Mouse (Mus musculus): ENCODE measurements around the gene Gm11099. TPM values are rescaled to one million over a fixed set of nuclear protein-coding genes. Genes with fewer than 3 reads are reported as not detected.

Gm11099 gene
- polyA plus RNA-seq, 1 experiment, result not detected

DNA sequence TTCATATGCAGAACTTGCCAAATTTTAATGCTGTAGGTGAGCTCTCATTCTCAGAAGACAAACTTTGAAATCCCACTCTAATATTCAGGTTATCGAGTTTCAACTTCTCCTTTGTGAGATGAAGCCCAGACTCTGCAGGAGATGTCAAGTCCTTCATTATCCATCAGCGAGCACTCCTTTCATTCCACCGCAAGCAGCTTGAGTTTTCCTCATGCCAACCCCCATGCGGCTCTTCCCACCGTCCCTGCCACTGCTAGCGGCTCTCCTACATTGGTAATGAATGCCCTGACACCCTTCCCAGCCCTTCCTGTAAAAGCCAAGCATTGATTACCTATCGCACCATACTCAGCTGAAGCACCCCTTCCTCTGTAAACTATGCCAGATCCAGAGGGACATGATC lies 89.6 kb downstream of the Gm11099 start:
- no peak for TF ChIP-seq GATA1 (IDR thresholded peaks at IDR 0.05; ENCODE audit: low read length)

DNA sequence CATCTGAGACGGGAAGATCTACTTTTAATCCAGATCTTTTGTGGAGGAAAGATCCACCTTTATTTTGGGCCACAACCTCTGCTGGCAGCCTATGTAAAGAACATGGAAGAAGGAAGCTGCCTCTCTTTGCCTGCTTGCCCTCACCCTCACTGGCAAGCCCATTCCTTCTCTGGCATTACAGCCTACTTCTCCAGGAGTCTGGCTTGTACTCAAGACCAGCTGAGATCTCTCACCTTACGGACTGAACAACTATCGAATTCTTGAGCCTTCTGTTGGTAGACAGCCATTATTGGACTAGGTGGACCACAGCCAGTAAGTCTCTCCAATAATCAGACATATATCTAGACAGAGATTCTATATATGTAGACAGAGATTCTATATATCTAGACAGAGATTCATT lies 92.9 kb downstream of the Gm11099 start:
- TF ChIP-seq GATA1 (IDR thresholded peaks at IDR 0.05; ENCODE audit: low read length), result no peak

DNA sequence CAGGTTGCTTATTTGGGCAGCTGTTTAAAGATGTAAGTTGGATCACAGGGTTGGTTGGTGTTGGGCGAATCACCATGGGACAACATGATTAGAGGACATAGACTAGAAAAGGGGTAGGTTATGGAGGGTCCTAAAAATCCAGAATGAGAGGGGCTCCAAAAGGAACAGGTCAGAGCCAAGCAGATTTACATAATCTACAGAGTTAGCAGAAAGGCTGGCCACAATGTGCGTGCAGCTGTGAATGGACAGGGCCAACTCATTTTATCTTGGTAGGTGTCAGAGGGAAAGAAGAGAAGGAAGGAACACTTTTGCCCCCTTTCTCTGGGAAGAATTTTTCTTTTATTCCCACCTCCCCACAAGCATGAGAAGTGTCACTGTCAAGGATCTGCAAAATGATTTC lies 97.1 kb downstream of the Gm11099 start:
- no peak for TF ChIP-seq GATA1 (IDR thresholded peaks at IDR 0.05; ENCODE audit: low read length)

DNA sequence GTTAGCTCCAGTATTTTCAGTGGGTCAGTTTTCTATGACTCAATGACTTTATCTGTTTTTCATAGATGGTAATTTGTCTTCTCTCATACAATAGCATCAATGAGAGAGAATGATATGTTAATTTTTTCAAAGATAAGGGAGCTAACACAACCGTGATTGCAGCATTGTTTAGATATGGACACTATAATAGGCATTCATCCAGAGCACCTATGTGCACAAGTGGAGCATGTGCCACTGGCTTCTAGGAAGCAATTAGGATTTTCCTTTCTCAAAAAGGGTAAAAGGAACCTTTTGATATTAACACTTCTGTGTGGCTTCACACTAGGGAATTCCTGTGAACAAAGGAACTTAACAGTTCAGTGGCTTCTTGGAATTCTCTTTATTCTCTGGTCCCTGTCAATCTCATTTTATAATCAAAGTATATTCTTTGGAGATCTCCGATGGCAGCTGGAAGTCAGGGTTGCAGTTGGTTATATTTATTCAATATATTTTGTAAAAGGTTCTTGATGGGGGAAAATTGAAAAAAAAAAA lies 97.6 kb downstream of the Gm11099 start:
- no peak for TF ChIP-seq GATA1 (IDR thresholded peaks at IDR 0.05; ENCODE audit: low read length)
